Mouse (Mus musculus) adrenal gland, adult 18-20 months (tissue): ENCODE data around the gene Cyb561d2. TPM values are rescaled to one million over a fixed set of nuclear protein-coding genes. Genes with fewer than 3 reads are reported as not detected.
A peak's percentile ranks its signal among the peaks of the same experiment; 100 is the strongest.
"Not testable (repeated sequence)": the region's sequence is repeated elsewhere in the genome, so short reads cannot be mapped to it uniquely, and the experiment has no call there.

Experiments used
- DNase-seq, 2 experiments: peaks; one replicate each; pipeline ENCODE4 v3.0.0; 2021 to 2022; ENCODE audit warnings: low spot score in 2 of 2
- total RNA-seq, 2 experiments: library from RNA; stranded (reverse); gene quantifications; 1 replicate in 1 of 2; 2 replicates in 1 of 2; pipeline ENCODE4 v1.2.3; 2021

Gene Cyb561d2
- total RNA-seq, 2 experiments from 2014 or later = 12.8 to 20.2 TPM

- no peak for DNase-seq
These were observed 30.3 kb upstream of the Cyb561d2 start for GRCm38 (mm10) chr9:107572327-107572662.

- no peak for DNase-seq
These were observed 29.7 kb upstream of the Cyb561d2 start for GRCm38 (mm10) chr9:107571534-107572326.

- DNase-seq = no peak
These were observed 28.9 kb upstream of the Cyb561d2 start for GRCm38 (mm10) chr9:107570845-107571244.

GRCm38 (mm10) chr9:107570016-107570415, 28.0 kb upstream of the Cyb561d2 start:
- DNase-seq = no peak

GRCm38 (mm10) chr9:107569270-107569669, 27.3 kb upstream of the Cyb561d2 start:
- no peak for DNase-seq

- DNase-seq = peak; percentile 77 to 80
These were observed 26.6 kb upstream of the Cyb561d2 start for GRCm38 (mm10) chr9:107568331-107569261.

GRCm38 (mm10) chr9:107567702-107568319, 25.8 kb upstream of the Cyb561d2 start, which contains the start of gene Hyal2:
Gene Hyal2, plus strand, starts transcription at chr9:107567945.
- DNase-seq = no peak

GRCm38 (mm10) chr9:107566855-107567254, 24.9 kb upstream of the Cyb561d2 start:
- no peak for DNase-seq

- DNase-seq = peak; percentile 83 to 90
These were observed 24.2 kb upstream of the Cyb561d2 start for GRCm38 (mm10) chr9:107566041-107566709.

GRCm38 (mm10) chr9:107565556-107565955, 23.6 kb upstream of the Cyb561d2 start:
- not testable (repeated sequence) for DNase-seq

- DNase-seq = peak; percentile 85 to 86
These were observed 21.1 kb upstream of the Cyb561d2 start, which contains the start of gene Tusc2 for GRCm38 (mm10) chr9:107563029-107563581. Gene Tusc2, plus strand, starts transcription at chr9:107563255.

- no peak for DNase-seq
These were observed 14.4 kb upstream of the Cyb561d2 start for GRCm38 (mm10) chr9:107556346-107556745.

GRCm38 (mm10) chr9:107555701-107556100, 13.7 kb upstream of the Cyb561d2 start:
- DNase-seq = no peak

GRCm38 (mm10) chr9:107555031-107555457, 13.1 kb upstream of the Cyb561d2 start:
- DNase-seq = peak; percentile 53 to 57

GRCm38 (mm10) chr9:107554319-107554825, 12.4 kb upstream of the Cyb561d2 start:
- peak; percentile 89 to 93 for DNase-seq

GRCm38 (mm10) chr9:107553541-107554318, 11.7 kb upstream of the Cyb561d2 start:
- DNase-seq = peak in 1 of 2 experiments; percentile 54

GRCm38 (mm10) chr9:107552690-107553393, 10.8 kb upstream of the Cyb561d2 start:
- no peak for DNase-seq

GRCm38 (mm10) chr9:107551890-107552355, 9.9 kb upstream of the Cyb561d2 start:
- no peak for DNase-seq
